Mouse (Mus musculus): Measurements from ENCODE around the gene Rin2. TPM values are rescaled to one million over a fixed set of nuclear protein-coding genes. Genes with fewer than 3 reads are reported as not detected.
"Not testable (repeated sequence)": the region's sequence is repeated elsewhere in the genome, so short reads cannot be mapped to it uniquely, and the experiment has no call there.

Rin2 gene
- polyA plus RNA-seq, 1 experiment from 2014 or later, result 1.7 TPM

- Histone ChIP-seq H3K27ac (peak overlapping the region; percentile 69), H3K4me3 (replicated peaks) (no peak overlapping the region), H3K9me3 (replicated peaks) (no peaks in the 10 kb centered on the region), H3K4me1 (replicated peaks) (peaks cover 8% of the 10 kb centered on the region; the same call in 1 of the 2 replicates), H3K9ac (no peak overlapping the region), H3K27me3 (no peaks in the 10 kb centered on the region), H3K4me2 (no peak overlapping the region), H3K36me3 (no peaks in the 10 kb centered on the region)
- 58% methylated on average over 6 of the region's 6 CpGs for WGBS (ENCODE audit: insufficient replicate concordance)
- ATAC-seq (ENCODE audit: low read depth), result 0 out of 2 replicates have a peak, but pooled peaks have one; percentile 20
- DNase-seq, result no peak
Measured at GRCm38 (mm10) chr2:145888766-145889480, 213.9 kb downstream of the Rin2 start.

- H3K4me1 ChIP-seq (replicated peaks), result no peaks in the 10 kb centered on the region; the same call in 1 of the 2 replicates
- WGBS (ENCODE audit: insufficient replicate concordance), result 60% methylated on average over 2 of the region's 2 CpGs
- H3K27ac ChIP-seq, result no peak overlapping the region
- H3K9me3 ChIP-seq (replicated peaks), result no peaks in the 10 kb centered on the region
- ATAC-seq (ENCODE audit: low read depth) (no peak), DNase-seq (no peak)
- H3K27me3 ChIP-seq, result no peaks in the 10 kb centered on the region
- no peak overlapping the region for H3K4me3 ChIP-seq (replicated peaks)
- no peaks in the 10 kb centered on the region for H3K36me3 ChIP-seq
- no peak overlapping the region for H3K4me2 ChIP-seq
- no peak overlapping the region for H3K9ac ChIP-seq
Measured at GRCm38 (mm10) chr2:145890571-145890970, 215.6 kb downstream of the Rin2 start.

GRCm38 (mm10) chr2:145893756-145894155 is 218.7 kb downstream of the Rin2 start:
- no peak overlapping the region for H3K9ac ChIP-seq
- 91% methylated on average over 6 of the region's 6 CpGs for WGBS (ENCODE audit: insufficient replicate concordance)
- no peaks in the 10 kb centered on the region; the same call in 1 of the 2 replicates for H3K4me1 ChIP-seq (replicated peaks)
- no peak overlapping the region for H3K4me2 ChIP-seq
- H3K36me3 ChIP-seq, result no peaks in the 10 kb centered on the region
- DNase-seq, result no peak
- H3K27ac ChIP-seq, result no peak overlapping the region
- H3K27me3 ChIP-seq, result no peaks in the 10 kb centered on the region
- no peak for ATAC-seq (ENCODE audit: low read depth)
- H3K9me3 ChIP-seq (replicated peaks), result no peaks in the 10 kb centered on the region
- no peak overlapping the region for H3K4me3 ChIP-seq (replicated peaks)

- no peak for DNase-seq
Measured at GRCm38 (mm10) chr2:145898106-145898505, 223.1 kb downstream of the Rin2 start.

GRCm38 (mm10) chr2:145900318-145900717 is 225.3 kb downstream of the Rin2 start:
- 72% methylated on average over 8 of the region's 8 CpGs for WGBS (ENCODE audit: insufficient replicate concordance)
- DNase-seq, H3K27ac ChIP-seq: not testable (repeated sequence)

More at GRCm38 (mm10) chr2:145898106-145898505, 223.1 kb downstream of the Rin2 start:
- H3K36me3 ChIP-seq, result no peaks in the 10 kb centered on the region
- no peaks in the 10 kb centered on the region for H3K9me3 ChIP-seq (replicated peaks)
- H3K4me1 ChIP-seq (replicated peaks), result peaks cover 3% of the 10 kb centered on the region; the same call in 1 of the 2 replicates
- no peak overlapping the region for H3K4me2 ChIP-seq
- H3K27ac ChIP-seq, result no peak overlapping the region
- no peak overlapping the region for H3K9ac ChIP-seq
- H3K4me3 ChIP-seq (replicated peaks), result no peak overlapping the region
- WGBS (ENCODE audit: insufficient replicate concordance), result 76% methylated on average over 9 of the region's 9 CpGs
- ATAC-seq (ENCODE audit: low read depth), result no peak
- no peaks in the 10 kb centered on the region for H3K27me3 ChIP-seq

GRCm38 (mm10) chr2:145901861-145902260 is 226.8 kb downstream of the Rin2 start, which contains the start of gene Naa20:
TSS of gene Naa20 (plus strand) at chr2:145902099.
- 69% methylated on average over 6 of the region's 6 CpGs for WGBS (ENCODE audit: insufficient replicate concordance)
- ATAC-seq (ENCODE audit: low read depth) (no peak), DNase-seq (no peak)
- Histone ChIP-seq H3K9ac (peak within 1 kb of the TSS; percentile 90; the same call in 1 of the 2 replicates), H3K4me2 (peak within 1 kb of the TSS; percentile 73), H3K36me3 (peaks cover 4% of the 10 kb centered on the region; the same call in 1 of the 2 replicates), H3K27ac (no peak within 1 kb of the TSS), H3K4me3 (replicated peaks) (peak within 1 kb of the TSS; percentile 96), H3K4me1 (replicated peaks) (peaks cover 25% of the 10 kb centered on the region), H3K9me3 (replicated peaks) (no peaks in the 10 kb centered on the region), H3K27me3 (no peaks in the 10 kb centered on the region)

More at GRCm38 (mm10) chr2:145900318-145900717, 225.3 kb downstream of the Rin2 start:
- not testable (repeated sequence) for H3K9me3 ChIP-seq (replicated peaks); H3K36me3 ChIP-seq; H3K9ac ChIP-seq; ATAC-seq (ENCODE audit: low read depth); H3K4me2 ChIP-seq; H3K4me3 ChIP-seq (replicated peaks); H3K27me3 ChIP-seq
- H3K4me1 ChIP-seq (replicated peaks), result peaks cover 20% of the 10 kb centered on the region

- ATAC-seq (ENCODE audit: low read depth) (peak; percentile 95), DNase-seq (peak; percentile 77)
- Histone ChIP-seq H3K4me3 (replicated peaks) (peak overlapping the region; percentile 96), H3K9me3 (replicated peaks) (no peaks in the 10 kb centered on the region), H3K27ac (peak overlapping the region; percentile 80), H3K27me3 (no peaks in the 10 kb centered on the region), H3K4me2 (peak overlapping the region; percentile 73), H3K36me3 (peaks cover 7% of the 10 kb centered on the region; the same call in 1 of the 2 replicates), H3K4me1 (replicated peaks) (peaks cover 25% of the 10 kb centered on the region), H3K9ac (peak overlapping the region; percentile 90)
- WGBS (ENCODE audit: insufficient replicate concordance), result under 1% methylated on average over 68 of the region's 68 CpGs
Measured at GRCm38 (mm10) chr2:145903061-145903901, 228.3 kb downstream of the Rin2 start.

GRCm38 (mm10) chr2:145903983-145904616 is 229.1 kb downstream of the Rin2 start:
- DNase-seq (no peak), ATAC-seq (ENCODE audit: low read depth) (no peak)
- 28% methylated on average over 12 of the region's 12 CpGs for WGBS (ENCODE audit: insufficient replicate concordance)
- Histone ChIP-seq H3K27me3 (no peaks in the 10 kb centered on the region), H3K4me2 (peak overlapping the region; percentile 73), H3K36me3 (peaks cover 13% of the 10 kb centered on the region), H3K4me1 (replicated peaks) (peaks cover 25% of the 10 kb centered on the region), H3K9me3 (replicated peaks) (no peaks in the 10 kb centered on the region), H3K27ac (no peak overlapping the region; the same call in 1 of the 2 replicates), H3K4me3 (replicated peaks) (peak overlapping the region; percentile 96), H3K9ac (peak overlapping the region; percentile 90)

- Histone ChIP-seq H3K36me3 (peaks cover 21% of the 10 kb centered on the region), H3K4me3 (replicated peaks) (no peak overlapping the region), H3K9me3 (replicated peaks) (no peaks in the 10 kb centered on the region), H3K4me1 (replicated peaks) (peaks cover 25% of the 10 kb centered on the region), H3K4me2 (peak overlapping the region; percentile 73; the same call in 1 of the 2 replicates), H3K9ac (no peak overlapping the region), H3K27me3 (no peaks in the 10 kb centered on the region), H3K27ac (no peak overlapping the region)
- DNase-seq (no peak), ATAC-seq (ENCODE audit: low read depth) (no peak)
- WGBS (ENCODE audit: insufficient replicate concordance), result 69% methylated on average over 6 of the region's 6 CpGs
Measured at GRCm38 (mm10) chr2:145905156-145905555, 230.1 kb downstream of the Rin2 start.

GRCm38 (mm10) chr2:145905884-145906283 is 230.9 kb downstream of the Rin2 start:
- not testable (repeated sequence) for H3K4me2 ChIP-seq; DNase-seq; ATAC-seq (ENCODE audit: low read depth); H3K9me3 ChIP-seq (replicated peaks); H3K27ac ChIP-seq; H3K9ac ChIP-seq; H3K27me3 ChIP-seq; H3K4me3 ChIP-seq (replicated peaks)
- WGBS (ENCODE audit: insufficient replicate concordance), result 33% methylated on average over 4 of the region's 4 CpGs
- H3K36me3 ChIP-seq, result peaks cover 28% of the 10 kb centered on the region
- peaks cover 25% of the 10 kb centered on the region for H3K4me1 ChIP-seq (replicated peaks)
